Mouse (Mus musculus) erythroblast, embryonic 14.5 days (primary cell): ENCODE measurements around the gene Zfp748.

ENCODE experiments used
- GATA1 ChIP-seq: IDR thresholded peaks from 2 replicates; pipeline ENCODE4 v1.6.1; 2012; ENCODE audit warnings: low read length, inconsistent platforms, mixed read lengths
- TAL1 ChIP-seq: IDR thresholded peaks from 3 replicates; pipeline ENCODE4 v1.6.1; 2012; ENCODE audit warnings: low read length, inconsistent platforms, mixed read lengths

DNA sequence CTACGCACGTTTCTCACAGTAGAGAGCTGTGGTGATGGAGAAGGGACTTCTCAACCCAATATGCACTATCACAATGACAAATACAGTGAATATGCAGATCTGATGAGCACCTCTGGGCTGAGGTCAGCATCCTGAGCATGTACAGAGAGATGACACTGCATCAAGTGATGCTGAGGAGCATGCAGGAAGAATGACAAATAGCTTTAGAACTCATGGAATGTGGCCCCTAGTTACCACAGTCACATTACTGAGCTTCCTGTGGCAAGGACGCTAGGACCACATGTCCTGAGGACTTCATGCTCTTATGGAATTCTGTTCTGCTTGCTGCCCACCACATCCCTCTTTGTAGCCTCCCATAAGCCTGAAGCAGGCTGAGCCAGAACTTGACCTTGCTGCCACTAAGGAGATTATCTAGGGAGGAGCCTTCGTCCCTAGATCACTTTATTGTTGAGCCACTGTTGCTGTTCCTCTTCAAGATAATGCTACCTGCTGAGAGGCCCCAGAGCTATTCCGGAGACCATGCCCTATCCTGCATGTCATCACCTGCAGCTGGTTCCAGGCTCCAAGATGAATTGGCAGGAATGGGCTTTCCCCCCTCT, 19.1 kb upstream of the Zfp748 start:
- no peak for TF ChIP-seq GATA1
- TF ChIP-seq TAL1: no peak
